Mouse (Mus musculus) pancreas, adult 10 weeks (tissue): ENCODE data around the gene Zfp324. TPM values are rescaled to one million over a fixed set of nuclear protein-coding genes. Genes with fewer than 3 reads are reported as not detected.

Experiments used
- polyA plus RNA-seq: library from polyadenylated mRNA; stranded (reverse); fragments of 350-450 nt; fragmentation: Illumina TruSeq; extraction: RNeasy Lipid Tissue Mini Kit (QIAGEN cat#74804); gene quantifications from one replicate; pipeline ENCODE4 v1.2.3, GENCODE M21; 2015; ENCODE audit warnings: low read depth, low replicate concordance; ENCODE audit not compliant: insufficient read depth

The Zfp324 gene
- 1.9 TPM for polyA plus RNA-seq

GRCm38 (mm10) chr7:12965678-12966091 is at the start of gene Zfp324:
TSS of gene Zfp324 (plus strand) at chr7:12965838.

GRCm38 (mm10) chr7:12921705-12922465 is 43.8 kb upstream of the Zfp324 start, which contains the start of gene Rps5:
TSS of gene Rps5 (plus strand) at chr7:12922290.

GRCm38 (mm10) chr7:12927191-12927680 is 38.4 kb upstream of the Zfp324 start, which contains the start of gene Rnf225:
TSS of gene Rnf225 (plus strand) at chr7:12927416.

GRCm38 (mm10) chr7:12977682-12978389 is 12.2 kb downstream of the Zfp324 start, which contains the start of gene Zfp446:
TSS of gene Zfp446 (plus strand) at chr7:12977848.

GRCm38 (mm10) chr7:12998053-12998452 is 32.4 kb downstream of the Zfp324 start, which contains the start of gene Slc27a5:
TSS of gene Slc27a5 (minus strand) at chr7:12998192.

GRCm38 (mm10) chr7:12998851-12999250 is 33.2 kb downstream of the Zfp324 start, which contains the start of gene Trim28:
TSS of gene Trim28 (plus strand) at chr7:12999114.

GRCm38 (mm10) chr7:13010005-13010908 is 44.6 kb downstream of the Zfp324 start, which contains the start of gene Zbtb45:
TSS of gene Zbtb45 (minus strand) at chr7:13010034.

Other genes starting within 250 kb of the Zfp324 start
- gene Vmn2r56, start 230.8 kb upstream of the Zfp324 start, polyA plus RNA-seq = not detected
- 0.89 TPM for gene Zscan18, start 162.2 kb upstream of the Zfp324 start, polyA plus RNA-seq
- gene Zfp329, start 147.0 kb upstream of the Zfp324 start, polyA plus RNA-seq = 2.6 TPM
- 5.3 TPM for gene Zfp110, start 131.1 kb upstream of the Zfp324 start, polyA plus RNA-seq
- gene Zfp128, start 84.7 kb upstream of the Zfp324 start, polyA plus RNA-seq = 0.76 TPM
- 2.7 TPM for gene Zscan22, start 68.0 kb upstream of the Zfp324 start, polyA plus RNA-seq
- gene Rps5, start 43.5 kb upstream of the Zfp324 start, polyA plus RNA-seq = 479 TPM
- gene Rnf225, start 38.4 kb upstream of the Zfp324 start, polyA plus RNA-seq = 0.24 TPM
- 3.7 TPM for gene Zfp446, start 12.0 kb downstream of the Zfp324 start, polyA plus RNA-seq
- gene Slc27a5, start 32.4 kb downstream of the Zfp324 start, polyA plus RNA-seq = not detected
- 77.9 TPM for gene Trim28, start 33.3 kb downstream of the Zfp324 start, polyA plus RNA-seq
- 2.9 TPM for gene Zbtb45, start 44.2 kb downstream of the Zfp324 start, polyA plus RNA-seq
- gene Chmp2a, start 69.0 kb downstream of the Zfp324 start, polyA plus RNA-seq = 58.7 TPM
- 35.3 TPM for gene Ube2m, start 72.4 kb downstream of the Zfp324 start, polyA plus RNA-seq
- gene Mzf1, start 88.9 kb downstream of the Zfp324 start, polyA plus RNA-seq = 0.46 TPM
- gene Vmn1r85, start 129.3 kb downstream of the Zfp324 start, polyA plus RNA-seq = not detected
- not detected for gene Vmn1r86, start 154.1 kb downstream of the Zfp324 start, polyA plus RNA-seq
- not detected for gene Vmn1r87, start 174.3 kb downstream of the Zfp324 start, polyA plus RNA-seq
- not detected for gene Vmn1r88, start 193.7 kb downstream of the Zfp324 start, polyA plus RNA-seq
- gene Vmn1r89, start 247.2 kb downstream of the Zfp324 start, polyA plus RNA-seq = not detected